Mouse (Mus musculus) limb, embryonic 11.5 days (tissue): ENCODE data around the gene Pde10a. TPM values are rescaled to one million over a fixed set of nuclear protein-coding genes. Genes with fewer than 3 reads are reported as not detected.

Experiments used
- ATAC-seq: fragments of 200-750 bp; cut with Nextera tagmentation; 2 replicates; pipeline ENCODE4 v1.8.0; 2017; ENCODE audit warnings: low read depth; ENCODE audit not compliant: insufficient number of reproducible peaks, low FRiP score, low TSS enrichment
- DNase-seq: peaks from one replicate; pipeline ENCODE4 v3.0.0-alpha.2; 2015; ENCODE audit warnings: low spot score
- H3K27ac ChIP-seq: fragments of 300-500 bp; sonication (generic); replicated peaks from 2 replicates; pipeline ENCODE4 v1.5.1; 2014; ENCODE audit warnings: low read depth, mild to moderate bottlenecking, low read length
- H3K27me3 ChIP-seq: fragments of 300-500 bp; sonication (generic); 2 replicates; pipeline ENCODE4 v1.6.1; 2014; ENCODE audit warnings: mild to moderate bottlenecking, low read length, mixed read lengths; ENCODE audit not compliant: control insufficient read depth, insufficient read depth
- H3K36me3 ChIP-seq: fragments of 300-500 bp; sonication (generic); 2 replicates; pipeline ENCODE4 v1.6.1; 2014; ENCODE audit warnings: mild to moderate bottlenecking, low read length, moderate library complexity, mixed read lengths; ENCODE audit not compliant: control insufficient read depth, insufficient read depth
- H3K4me1 ChIP-seq: fragments of 300-500 bp; sonication (generic); 2 replicates; pipeline ENCODE4 v1.6.1; 2014; ENCODE audit warnings: low read length, mixed read lengths; ENCODE audit not compliant: control insufficient read depth, insufficient read depth
- H3K4me2 ChIP-seq: fragments of 300-500 bp; sonication (generic); 2 replicates; pipeline ENCODE4 v1.6.1; 2014; ENCODE audit warnings: low read depth, mild to moderate bottlenecking, moderate library complexity; ENCODE audit not compliant: severe bottlenecking
- H3K4me3 ChIP-seq: fragments of 300-500 bp; sonication (generic); 2 replicates; pipeline ENCODE4 v1.5.1; 2014; ENCODE audit warnings: low read depth, low read length
- H3K9ac ChIP-seq: fragments of 300-500 bp; sonication (generic); 2 replicates; pipeline ENCODE4 v1.6.1; 2014; ENCODE audit warnings: mild to moderate bottlenecking, low read length
- H3K9me3 ChIP-seq: fragments of 300-500 bp; sonication (generic); 2 replicates; pipeline ENCODE4 v1.6.1; 2016; ENCODE audit warnings: low read length; ENCODE audit not compliant: control insufficient read depth
- WGBS: fragments of 180-500 bp; shearing (Covaris S2); extraction: QIAGEN DNeasy Blood & Tissue Kit; methylation state at CpG from one replicate; pipeline ENCODE4 v1.1.7; 2014; 5-methylcytosine and 5-hydroxymethylcytosine counted together
- polyA plus RNA-seq: library from polyadenylated mRNA; unstranded; fragments of >200 nt; fragmentation: Nextera tagmentation; extraction: Ambion mirVana; gene quantifications from 2 replicates; pipeline ENCODE4 v1.2.1, GENCODE M21; 2014

The Pde10a gene
- polyA plus RNA-seq, 1 experiment from 2014 or later = 0.77 TPM

DNA sequence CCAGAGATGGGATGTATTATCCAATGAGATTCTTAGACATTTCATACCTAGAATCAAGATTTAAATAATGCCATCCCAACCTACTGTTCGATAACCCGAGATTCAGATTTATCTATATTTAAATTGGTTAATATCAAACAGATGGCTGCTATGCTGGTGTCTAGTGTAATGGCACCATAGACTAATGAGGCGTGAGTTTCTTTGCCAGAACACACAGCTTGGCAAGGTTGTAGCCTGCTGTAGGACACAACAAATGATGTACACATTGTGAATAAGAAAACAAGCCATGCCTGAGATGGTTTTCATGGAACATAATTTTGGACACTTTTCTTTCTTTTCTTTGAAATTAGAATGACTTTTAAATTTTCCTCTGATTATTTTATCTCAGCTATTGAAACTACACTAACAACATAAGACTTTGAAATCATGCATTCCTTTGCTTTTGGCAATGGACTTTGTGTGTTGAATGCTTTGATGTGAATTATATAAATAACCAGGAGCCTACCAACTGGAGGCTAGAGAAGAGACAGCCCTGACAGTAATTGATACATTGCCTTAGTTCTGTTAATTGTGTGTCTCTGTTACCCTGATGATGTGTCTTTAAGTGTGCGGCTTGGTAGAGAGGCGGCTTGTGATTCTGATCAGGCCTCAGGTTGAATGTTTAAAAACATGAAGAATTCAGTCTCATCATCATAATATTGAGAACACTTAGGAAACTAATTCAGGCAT is 378.5 kb downstream of the Pde10a start:
- DNase-seq = no peak
- Histone ChIP-seq H3K9me3 (no peaks in the 10 kb centered on the region), H3K27ac (no peak overlapping the region), H3K4me3 (no peak overlapping the region), H3K9ac (no peak overlapping the region), H3K4me1 (no peaks in the 10 kb centered on the region), H3K36me3 (no peaks in the 10 kb centered on the region), H3K27me3 (no peaks in the 10 kb centered on the region), H3K4me2 (no peak overlapping the region)
- ATAC-seq = no peak
- WGBS = 85% methylated on average over 5 of the region's 5 CpGs

DNA sequence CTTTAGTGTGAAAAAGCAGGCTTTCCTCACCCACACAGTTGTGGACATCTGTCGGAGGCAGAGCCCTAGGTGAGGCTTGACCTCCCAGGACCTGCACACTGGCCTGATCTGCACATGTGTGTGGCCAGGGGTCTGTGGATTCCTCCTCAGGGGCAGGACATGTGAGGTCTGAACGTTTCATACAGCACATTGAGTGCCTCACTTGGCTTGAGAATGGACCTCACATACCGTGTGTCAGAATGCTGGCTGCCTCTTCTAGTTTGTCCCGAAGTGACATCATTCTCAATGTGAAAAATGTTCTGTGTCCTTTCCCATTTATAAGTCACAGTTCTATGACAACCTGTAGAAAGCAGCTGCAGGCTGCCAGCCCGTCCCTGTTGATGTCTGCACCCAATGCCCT is 385.4 kb downstream of the Pde10a start:
- H3K4me3 ChIP-seq = no peak overlapping the region
- 75% methylated on average over 5 of the region's 5 CpGs for WGBS
- H3K27me3 ChIP-seq = no peaks in the 10 kb centered on the region
- H3K9ac ChIP-seq = no peak overlapping the region
- no peak for DNase-seq
- no peak for ATAC-seq
- H3K27ac ChIP-seq = no peak overlapping the region
- no peaks in the 10 kb centered on the region for H3K36me3 ChIP-seq
- H3K4me1 ChIP-seq = no peaks in the 10 kb centered on the region
- no peaks in the 10 kb centered on the region for H3K9me3 ChIP-seq
- H3K4me2 ChIP-seq = no peak overlapping the region

DNA sequence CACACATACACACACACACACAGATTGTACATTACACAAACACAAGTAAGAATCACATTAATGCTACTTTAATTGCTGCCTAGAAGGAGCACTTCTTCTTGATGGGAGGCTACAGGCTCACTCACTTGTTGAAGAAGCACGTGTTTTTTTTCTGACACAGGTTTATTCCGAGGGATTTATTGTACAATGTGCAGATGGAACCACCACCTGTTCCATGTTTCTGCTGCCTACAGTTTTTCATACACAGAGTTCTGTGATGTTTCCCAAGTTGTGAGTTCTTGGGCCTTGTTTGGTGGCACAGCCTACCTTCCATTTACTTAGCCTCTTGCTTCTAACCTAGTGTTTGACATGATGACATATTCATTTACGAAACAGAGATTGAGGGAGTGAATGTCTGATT is 387.8 kb downstream of the Pde10a start:
- Histone ChIP-seq H3K27me3 (no peaks in the 10 kb centered on the region), H3K36me3 (no peaks in the 10 kb centered on the region), H3K4me3 (no peak overlapping the region), H3K9ac (no peak overlapping the region), H3K27ac (no peak overlapping the region), H3K9me3 (no peaks in the 10 kb centered on the region), H3K4me2 (no peak overlapping the region), H3K4me1 (no peaks in the 10 kb centered on the region)
- 89% methylated on average over 3 of the region's 3 CpGs for WGBS
- ATAC-seq (no peak), DNase-seq (no peak)

DNA sequence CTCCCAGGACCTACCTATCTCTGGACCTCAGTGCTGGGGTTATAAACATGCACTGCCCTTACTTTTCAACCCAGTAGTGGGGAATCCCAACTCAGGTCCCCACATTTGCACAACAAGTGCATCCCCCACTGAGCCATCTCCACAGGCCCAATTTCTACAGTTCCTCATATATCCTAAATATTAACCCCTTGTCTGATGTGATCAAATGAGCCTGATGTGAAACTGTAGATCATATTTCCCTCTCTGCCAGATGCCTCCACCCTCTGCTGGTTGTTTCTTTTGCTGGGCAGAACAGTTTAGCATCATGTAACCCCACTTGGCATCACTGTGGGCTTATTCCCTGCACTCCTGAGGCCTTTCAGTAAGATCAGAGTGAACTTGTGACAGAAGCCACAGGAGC is 390.5 kb downstream of the Pde10a start:
- H3K4me3 ChIP-seq = no peak overlapping the region
- H3K27ac ChIP-seq = no peak overlapping the region
- no peaks in the 10 kb centered on the region for H3K36me3 ChIP-seq
- no peak overlapping the region for H3K4me2 ChIP-seq
- no peaks in the 10 kb centered on the region for H3K27me3 ChIP-seq
- DNase-seq (no peak), ATAC-seq (no peak)
- H3K9ac ChIP-seq = no peak overlapping the region
- H3K9me3 ChIP-seq = no peaks in the 10 kb centered on the region
- H3K4me1 ChIP-seq = no peaks in the 10 kb centered on the region

DNA sequence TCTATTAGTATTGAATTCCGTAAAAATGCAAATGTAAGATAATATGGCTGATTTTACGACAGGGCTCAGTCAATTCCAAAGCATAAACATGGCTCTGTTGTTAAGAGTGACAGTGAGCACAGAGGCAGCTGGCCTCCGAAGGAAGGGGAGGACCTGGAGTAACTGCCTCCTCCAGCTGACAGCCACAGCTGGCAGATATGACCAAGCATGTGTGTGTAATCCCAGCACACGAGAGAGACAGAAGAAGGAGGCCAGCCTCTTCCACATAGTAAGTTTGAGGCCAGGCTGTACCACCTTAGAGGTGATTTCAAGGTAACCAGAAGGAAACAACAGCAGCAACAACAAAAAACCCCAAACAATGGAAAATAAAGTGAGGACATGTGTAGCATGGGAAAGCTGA is 397.9 kb downstream of the Pde10a start:
- Histone ChIP-seq H3K27me3 (no peaks in the 10 kb centered on the region), H3K4me1 (no peaks in the 10 kb centered on the region), H3K9ac (no peak overlapping the region), H3K36me3 (no peaks in the 10 kb centered on the region), H3K27ac (no peak overlapping the region), H3K9me3 (no peaks in the 10 kb centered on the region), H3K4me3 (no peak overlapping the region), H3K4me2 (no peak overlapping the region)
- WGBS = 36% methylated on average over 4 of the region's 4 CpGs
- ATAC-seq = no peak
- DNase-seq = no peak

DNA sequence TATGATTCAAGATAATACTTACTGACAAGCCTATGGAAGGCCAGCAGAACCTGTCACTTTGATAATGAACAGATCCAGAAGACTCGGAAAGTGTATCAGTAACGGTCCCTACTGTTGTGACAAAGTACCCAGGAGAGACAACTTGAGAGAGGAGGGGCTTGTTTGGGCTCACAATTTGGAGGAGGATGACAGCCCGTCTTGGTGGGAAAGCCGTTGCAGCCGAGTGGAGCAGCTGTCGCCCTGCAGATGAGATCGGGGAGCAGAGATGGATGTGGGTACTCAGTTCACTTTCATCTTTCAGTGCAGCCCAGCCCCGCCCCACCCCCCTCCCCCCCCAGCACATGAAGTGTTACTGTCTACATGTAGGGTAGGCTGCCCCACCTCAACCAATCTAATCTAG is 398.6 kb downstream of the Pde10a start:
- H3K4me2 ChIP-seq = no peak overlapping the region
- no peak overlapping the region for H3K4me3 ChIP-seq
- H3K27me3 ChIP-seq = no peaks in the 10 kb centered on the region
- DNase-seq (no peak), ATAC-seq (no peak)
- no peak overlapping the region for H3K27ac ChIP-seq
- no peak overlapping the region for H3K9ac ChIP-seq
- no peaks in the 10 kb centered on the region for H3K4me1 ChIP-seq
- no peaks in the 10 kb centered on the region for H3K9me3 ChIP-seq
- H3K36me3 ChIP-seq = no peaks in the 10 kb centered on the region
- WGBS = 28% methylated on average over 8 of the region's 8 CpGs

DNA sequence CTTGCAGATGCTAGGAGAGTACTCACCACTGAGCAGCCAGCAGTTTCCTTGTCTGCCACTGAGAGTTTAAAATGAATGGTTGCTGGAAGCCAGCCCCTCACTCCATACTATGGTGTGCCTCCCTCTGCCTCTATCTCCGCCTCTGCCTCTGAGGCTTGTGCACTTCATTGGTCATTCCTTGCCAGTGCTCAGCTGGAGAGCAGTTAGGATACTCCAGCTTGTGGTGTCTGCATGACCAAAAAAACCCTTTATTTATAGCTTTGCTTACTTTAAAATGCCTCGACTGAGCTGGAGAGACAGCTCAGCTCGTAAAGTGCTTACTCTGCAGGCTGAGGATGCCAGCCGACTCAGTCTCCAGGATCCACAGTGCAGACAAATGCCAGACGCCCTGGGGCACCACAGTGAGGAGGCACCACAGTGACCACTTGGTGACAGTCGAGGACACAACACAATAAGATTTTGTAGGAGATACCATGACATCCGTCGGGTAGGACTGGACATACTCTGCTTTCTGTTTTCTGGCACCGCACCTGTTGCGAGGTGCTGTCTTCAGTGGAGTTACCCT is 400.7 kb downstream of the Pde10a start:
- Histone ChIP-seq H3K4me1 (no peaks in the 10 kb centered on the region), H3K9me3 (no peaks in the 10 kb centered on the region), H3K9ac (no peak overlapping the region), H3K36me3 (no peaks in the 10 kb centered on the region), H3K4me2 (no peak overlapping the region), H3K4me3 (no peak overlapping the region), H3K27ac (no peak overlapping the region), H3K27me3 (no peaks in the 10 kb centered on the region)
- DNase-seq (no peak), ATAC-seq (no peak)
- WGBS = 57% methylated on average over 10 of the region's 10 CpGs

DNA sequence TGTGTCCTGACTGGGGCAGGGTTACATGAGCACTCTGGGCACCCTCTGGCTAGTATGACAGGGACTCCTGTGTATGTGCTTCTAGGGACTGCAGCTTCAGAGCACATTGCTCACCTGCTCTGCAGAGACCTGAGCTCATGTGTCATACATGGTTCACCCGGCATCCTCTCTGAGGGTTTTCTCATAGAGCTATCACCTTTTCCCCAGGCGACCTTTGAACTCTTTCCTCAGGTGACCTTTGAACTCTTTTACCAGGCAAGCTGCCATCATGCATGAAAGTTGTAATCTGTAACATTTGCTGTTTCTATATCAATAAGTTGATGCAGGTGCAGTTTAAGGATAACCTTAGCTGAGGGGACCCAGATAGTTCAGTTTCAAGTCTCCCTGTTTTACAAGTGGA is 403.4 kb downstream of the Pde10a start:
- no peak overlapping the region for H3K27ac ChIP-seq
- 67% methylated on average over 2 of the region's 2 CpGs for WGBS
- no peaks in the 10 kb centered on the region for H3K27me3 ChIP-seq
- ATAC-seq (no peak), DNase-seq (no peak)
- H3K36me3 ChIP-seq = no peaks in the 10 kb centered on the region
- H3K4me1 ChIP-seq = no peaks in the 10 kb centered on the region
- H3K4me3 ChIP-seq = no peak overlapping the region
- no peaks in the 10 kb centered on the region for H3K9me3 ChIP-seq
- no peak overlapping the region for H3K4me2 ChIP-seq
- no peak overlapping the region for H3K9ac ChIP-seq

DNA sequence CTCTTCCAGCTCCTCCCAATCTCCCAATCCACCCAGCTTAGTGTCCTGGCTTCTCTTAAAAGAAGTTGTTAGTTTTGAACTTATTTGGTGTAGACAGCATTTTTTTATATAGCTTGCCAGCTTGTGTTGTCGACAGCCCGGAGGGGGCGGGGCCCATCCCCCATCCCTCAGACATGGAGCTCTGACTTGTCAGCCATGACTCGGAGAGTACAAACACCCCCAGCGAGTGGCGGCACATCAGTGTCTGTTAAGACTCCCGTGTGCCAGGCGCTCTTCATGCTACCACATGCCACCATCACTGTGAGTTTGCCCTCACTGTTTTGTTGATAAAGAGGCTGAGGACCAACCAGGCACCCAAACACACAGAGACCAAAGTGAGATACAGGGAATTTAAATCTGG is 404.5 kb downstream of the Pde10a start:
- no peaks in the 10 kb centered on the region for H3K36me3 ChIP-seq
- 65% methylated on average over 8 of the region's 8 CpGs for WGBS
- no peak overlapping the region for H3K4me2 ChIP-seq
- no peaks in the 10 kb centered on the region for H3K9me3 ChIP-seq
- H3K27ac ChIP-seq = no peak overlapping the region
- no peak for ATAC-seq
- H3K4me1 ChIP-seq = no peaks in the 10 kb centered on the region
- H3K4me3 ChIP-seq = no peak overlapping the region
- no peak overlapping the region for H3K9ac ChIP-seq
- no peak for DNase-seq
- H3K27me3 ChIP-seq = no peaks in the 10 kb centered on the region
